Mouse (Mus musculus) midbrain, embryonic 10.5 days (tissue): ENCODE results near the gene Slc13a4. TPM values are rescaled to one million over a fixed set of nuclear protein-coding genes. Genes with fewer than 3 reads are reported as not detected.

Experiments used
- DNase-seq: peaks from one replicate; pipeline ENCODE4 v3.0.0-alpha.2; 2017; ENCODE audit warnings: low spot score
- H3K27ac ChIP-seq: fragments of 300-500 bp; sonication (generic); replicated peaks from 2 replicates; pipeline ENCODE4 v1.5.1; 2016; ENCODE audit warnings: mild to moderate bottlenecking
- H3K27me3 ChIP-seq: fragments of 300-500 bp; sonication (generic); 2 replicates; pipeline ENCODE4 v1.6.1; 2016; ENCODE audit warnings: low read depth, mild to moderate bottlenecking; ENCODE audit not compliant: poor library complexity, severe bottlenecking
- H3K36me3 ChIP-seq: fragments of 300-500 bp; sonication (generic); 2 replicates; pipeline ENCODE4 v1.6.1; 2016; ENCODE audit warnings: mild to moderate bottlenecking, moderate library complexity
- H3K4me1 ChIP-seq: fragments of 300-500 bp; sonication (generic); 2 replicates; pipeline ENCODE4 v1.6.1; 2016
- H3K4me3 ChIP-seq: fragments of 300-500 bp; sonication (generic); 2 replicates; pipeline ENCODE4 v1.5.1; 2016; ENCODE audit warnings: mild to moderate bottlenecking, moderate library complexity
- H3K9me3 ChIP-seq: fragments of 300-500 bp; sonication (generic); replicated peaks from 2 replicates; pipeline ENCODE4 v1.6.1; 2016; ENCODE audit warnings: mild to moderate bottlenecking
- WGBS: fragments of 180-500 bp; shearing (Covaris S2); methylation state at CpG from one replicate; pipeline ENCODE4 v1.1.7; 2016; 5-methylcytosine and 5-hydroxymethylcytosine counted together
- polyA plus RNA-seq: library from polyadenylated mRNA; unstranded; fragments of >200 nt; fragmentation: Nextera tagmentation; extraction: Ambion mirVana; gene quantifications from 2 replicates; pipeline ENCODE4 v1.2.1, GENCODE M21; 2016

Gene Slc13a4
- polyA plus RNA-seq, 1 experiment from 2014 or later: 0.16 TPM

DNA sequence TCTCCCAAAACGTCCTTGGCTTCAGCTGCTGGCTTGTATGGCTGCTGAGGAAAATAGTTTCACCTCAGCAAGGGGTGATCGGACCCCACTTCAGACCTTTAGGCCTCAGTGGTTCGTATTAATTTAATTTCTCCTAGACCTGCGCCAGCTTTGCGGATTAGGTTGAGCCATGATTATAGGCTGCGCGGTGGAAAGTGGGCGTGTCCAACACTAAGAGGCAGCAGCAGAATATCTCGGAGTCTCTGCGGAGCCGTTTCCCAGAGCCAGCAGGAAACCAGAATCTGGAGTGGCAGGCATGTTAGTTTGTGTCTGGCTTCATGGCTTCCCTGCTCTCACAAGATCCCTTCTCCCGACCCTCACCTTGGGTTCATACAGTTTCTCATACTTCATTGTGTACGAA lies 38.3 kb downstream of the Slc13a4 start:
- Histone ChIP-seq H3K27me3 (no peaks in the 10 kb centered on the region), H3K36me3 (no peaks in the 10 kb centered on the region), H3K4me1 (no peaks in the 10 kb centered on the region), H3K9me3 (no peaks in the 10 kb centered on the region), H3K4me3 (no peak overlapping the region), H3K27ac (no peak overlapping the region)
- DNase-seq: no peak
- 80% methylated on average over 13 of the region's 13 CpGs for whole genome bisulfite sequencing

DNA sequence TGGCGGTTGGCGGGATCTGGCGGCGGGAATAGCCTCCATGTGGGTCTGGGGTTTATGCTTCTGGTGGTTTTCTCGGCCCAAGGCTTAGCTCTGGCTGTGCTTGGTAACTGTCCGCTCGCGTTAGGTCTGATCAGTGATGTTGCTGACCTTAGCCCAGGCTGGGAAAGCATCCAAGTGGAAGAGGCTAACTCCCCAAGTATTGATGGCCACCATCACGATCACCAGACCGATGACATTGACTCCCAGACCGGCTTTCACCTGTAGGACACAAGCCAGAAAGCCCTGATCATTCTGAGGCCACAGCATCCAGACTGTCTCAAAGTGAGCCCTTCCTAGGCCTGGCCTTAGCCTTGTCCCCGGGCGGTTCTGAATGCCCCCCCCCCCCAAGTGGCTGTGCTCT lies 39.2 kb downstream of the Slc13a4 start:
- Histone ChIP-seq H3K4me1 (no peaks in the 10 kb centered on the region), H3K27me3 (no peaks in the 10 kb centered on the region), H3K36me3 (peaks cover 5% of the 10 kb centered on the region), H3K4me3 (no peak overlapping the region), H3K27ac (no peak overlapping the region), H3K9me3 (no peaks in the 10 kb centered on the region)
- 95% methylated on average over 13 of the region's 13 CpGs for WGBS
- no peak for DNase-seq

DNA sequence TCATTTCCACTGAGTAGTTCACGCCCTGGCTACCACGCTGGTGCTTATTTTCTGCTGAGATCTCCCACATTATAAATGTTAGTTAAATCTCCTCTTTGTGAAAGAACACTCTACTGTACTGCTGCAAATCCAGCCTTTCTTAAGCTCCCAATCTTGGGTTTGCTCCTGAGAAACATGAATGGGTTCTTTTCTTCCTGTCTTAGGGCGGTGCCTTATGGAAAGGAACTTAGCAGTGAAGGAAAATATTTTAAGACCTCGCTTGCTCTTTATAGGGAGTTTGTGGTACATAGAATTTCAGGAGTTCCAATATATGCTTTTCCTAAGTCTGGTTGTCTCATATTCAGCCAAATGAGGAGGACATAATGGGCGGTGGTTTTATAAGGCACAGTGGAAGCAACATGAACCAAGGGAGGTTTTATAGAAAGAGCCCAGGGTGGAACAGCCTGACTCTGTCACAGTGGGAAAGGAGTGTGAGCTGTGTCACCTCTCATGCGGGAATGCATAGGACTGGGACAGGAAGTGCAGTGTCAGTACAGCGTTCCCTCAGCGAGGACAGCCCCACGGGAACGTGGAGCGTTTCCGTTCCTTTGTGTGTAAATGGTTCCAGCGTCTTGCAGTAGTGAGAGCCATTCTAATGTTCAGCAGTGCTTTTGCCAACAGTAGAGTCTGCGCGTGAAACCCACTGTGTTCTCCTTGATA lies 42.2 kb downstream of the Slc13a4 start:
- H3K36me3 ChIP-seq: peaks cover 35% of the 10 kb centered on the region
- no peaks in the 10 kb centered on the region for H3K9me3 ChIP-seq
- no peak overlapping the region for H3K27ac ChIP-seq
- WGBS: 91% methylated on average over 15 of the region's 15 CpGs
- no peak for DNase-seq
- no peaks in the 10 kb centered on the region for H3K27me3 ChIP-seq
- no peaks in the 10 kb centered on the region for H3K4me1 ChIP-seq
- H3K4me3 ChIP-seq: no peak overlapping the region

DNA sequence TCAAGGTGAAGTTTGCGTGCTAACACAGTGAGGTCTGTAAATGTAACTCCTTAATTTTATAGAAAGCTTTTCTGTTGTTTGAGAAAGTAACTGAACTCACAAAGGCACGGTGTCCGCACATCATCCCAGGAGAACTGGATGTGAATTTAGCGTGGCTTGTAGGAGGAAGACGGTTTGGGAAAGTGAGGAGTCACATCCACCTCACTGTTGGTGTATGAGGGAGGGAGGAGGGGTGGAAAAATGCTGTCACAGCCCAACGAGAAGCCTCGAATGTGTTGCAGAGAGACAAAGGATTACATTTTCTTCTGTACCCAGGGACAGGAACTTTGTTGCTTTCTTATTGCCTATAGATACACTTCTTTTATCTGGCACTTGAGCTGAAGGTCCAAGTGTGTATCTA lies 47.4 kb downstream of the Slc13a4 start:
- H3K9me3 ChIP-seq: no peaks in the 10 kb centered on the region
- peaks cover 4% of the 10 kb centered on the region for H3K4me1 ChIP-seq
- H3K27ac ChIP-seq: no peak overlapping the region
- H3K4me3 ChIP-seq: no peak overlapping the region
- H3K36me3 ChIP-seq: peaks cover 38% of the 10 kb centered on the region
- H3K27me3 ChIP-seq: no peaks in the 10 kb centered on the region
- no peak for DNase-seq
- WGBS: 89% methylated on average over 7 of the region's 7 CpGs

DNA sequence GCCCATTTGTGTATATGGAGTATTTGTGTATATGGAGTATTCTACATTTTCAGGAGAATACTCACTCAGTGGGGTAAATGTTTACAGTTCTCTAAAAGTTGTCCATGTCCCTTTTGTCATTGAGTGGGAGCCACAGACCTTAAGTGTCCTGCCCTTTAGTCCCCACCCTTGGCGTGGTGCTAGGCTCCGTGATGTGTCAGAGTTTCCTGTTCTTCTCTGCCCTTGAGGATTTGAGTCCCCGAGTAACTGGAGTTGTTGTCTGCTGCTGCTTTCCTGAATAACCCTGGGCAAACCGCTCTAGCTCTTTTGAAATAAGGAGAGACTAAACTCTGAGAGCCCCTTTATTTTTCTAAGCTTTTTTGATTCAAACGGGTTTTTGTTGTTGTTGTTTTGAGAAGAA lies 48.4 kb downstream of the Slc13a4 start:
- Histone ChIP-seq H3K9me3 (no peaks in the 10 kb centered on the region), H3K27ac (no peak overlapping the region), H3K27me3 (no peaks in the 10 kb centered on the region), H3K36me3 (peaks cover 38% of the 10 kb centered on the region), H3K4me3 (no peak overlapping the region), H3K4me1 (peaks cover 14% of the 10 kb centered on the region)
- WGBS: 84% methylated on average over 5 of the region's 5 CpGs
- DNase-seq: no peak

DNA sequence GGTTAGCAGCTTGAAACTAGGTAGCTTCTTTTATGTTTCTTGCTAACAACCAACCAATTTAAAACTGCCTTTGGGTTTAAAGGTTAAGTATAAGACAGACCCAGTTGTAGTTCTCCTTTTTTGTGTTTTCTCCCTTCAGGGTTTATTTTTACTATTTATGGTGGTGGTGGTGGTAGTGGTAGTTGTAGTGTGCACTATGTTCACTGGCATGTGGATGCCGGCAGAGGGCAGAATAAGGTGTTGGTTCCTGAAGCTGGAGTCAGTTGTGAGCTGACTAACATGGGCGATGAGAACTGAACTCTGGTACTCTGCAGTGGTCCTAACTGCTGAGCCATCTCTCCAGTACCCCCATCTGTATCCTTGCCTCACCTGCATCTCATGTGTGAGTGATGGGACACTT lies 49.0 kb downstream of the Slc13a4 start:
- DNase-seq: no peak
- no peaks in the 10 kb centered on the region for H3K27me3 ChIP-seq
- no peak overlapping the region for H3K27ac ChIP-seq
- peaks cover 20% of the 10 kb centered on the region for H3K4me1 ChIP-seq
- H3K4me3 ChIP-seq: no peak overlapping the region
- 96% methylated on average over 2 of the region's 2 CpGs for WGBS
- no peaks in the 10 kb centered on the region for H3K9me3 ChIP-seq
- peaks cover 35% of the 10 kb centered on the region for H3K36me3 ChIP-seq

DNA sequence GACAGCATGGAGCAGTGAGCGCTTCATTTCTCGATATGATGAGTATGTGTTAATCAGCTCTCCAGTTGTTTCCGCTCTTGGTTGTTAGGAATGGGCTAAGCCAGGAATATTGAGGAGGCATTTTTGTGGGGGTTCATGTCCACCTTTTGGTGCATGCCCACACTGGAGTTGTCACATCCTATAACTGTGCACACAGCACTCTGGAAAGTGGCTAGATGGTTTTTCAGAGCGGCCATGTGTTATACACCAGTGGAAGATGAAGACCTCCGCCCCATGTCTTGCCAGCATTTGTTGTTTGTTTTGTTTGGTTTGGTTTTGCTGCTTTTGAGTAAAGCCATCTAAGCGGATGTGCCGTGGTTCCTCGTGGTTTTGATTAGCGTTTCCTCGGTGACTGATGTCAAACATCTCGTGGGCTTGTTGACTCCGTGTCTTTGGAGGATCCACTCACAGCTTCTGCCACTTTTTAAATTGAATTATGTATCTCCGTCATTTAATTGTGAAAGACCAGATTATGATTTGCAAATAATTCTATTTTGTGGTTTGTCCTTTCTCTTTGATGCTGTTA lies 50.2 kb downstream of the Slc13a4 start:
- H3K9me3 ChIP-seq: no peaks in the 10 kb centered on the region

DNA sequence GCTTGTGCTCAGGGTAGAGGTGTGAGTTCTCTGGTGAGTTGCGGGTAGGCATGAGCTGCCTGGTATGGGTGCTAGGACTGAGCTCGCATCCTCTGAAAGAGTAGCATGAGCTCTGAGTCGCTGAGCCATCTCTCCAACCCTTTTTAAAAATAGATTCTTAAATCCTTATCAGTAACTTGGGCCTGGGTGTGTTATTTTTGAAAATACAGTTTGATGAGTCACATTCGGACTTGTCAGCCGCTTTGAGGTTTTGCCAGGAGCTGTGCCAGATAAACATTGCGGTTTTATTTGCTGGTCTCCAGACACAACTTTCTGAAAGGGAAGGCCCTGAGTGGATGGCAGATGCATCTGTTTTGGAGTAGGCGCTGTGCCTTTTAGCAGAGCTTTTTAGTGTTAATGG lies 51.2 kb downstream of the Slc13a4 start:
- 89% methylated on average over 7 of the region's 7 CpGs for WGBS
- Histone ChIP-seq H3K36me3 (peaks cover 13% of the 10 kb centered on the region), H3K4me1 (peaks cover 34% of the 10 kb centered on the region), H3K9me3 (no peaks in the 10 kb centered on the region), H3K27ac (no peak overlapping the region), H3K4me3 (no peak overlapping the region), H3K27me3 (no peaks in the 10 kb centered on the region)
- DNase-seq: no peak

More for the DNA sequence above, 50.2 kb downstream of the Slc13a4 start:
- WGBS: 87% methylated on average over 13 of the region's 13 CpGs
- no peak for DNase-seq
- Histone ChIP-seq H3K4me3 (no peak overlapping the region), H3K4me1 (peaks cover 30% of the 10 kb centered on the region), H3K27ac (no peak overlapping the region), H3K36me3 (peaks cover 23% of the 10 kb centered on the region), H3K27me3 (no peaks in the 10 kb centered on the region)

DNA sequence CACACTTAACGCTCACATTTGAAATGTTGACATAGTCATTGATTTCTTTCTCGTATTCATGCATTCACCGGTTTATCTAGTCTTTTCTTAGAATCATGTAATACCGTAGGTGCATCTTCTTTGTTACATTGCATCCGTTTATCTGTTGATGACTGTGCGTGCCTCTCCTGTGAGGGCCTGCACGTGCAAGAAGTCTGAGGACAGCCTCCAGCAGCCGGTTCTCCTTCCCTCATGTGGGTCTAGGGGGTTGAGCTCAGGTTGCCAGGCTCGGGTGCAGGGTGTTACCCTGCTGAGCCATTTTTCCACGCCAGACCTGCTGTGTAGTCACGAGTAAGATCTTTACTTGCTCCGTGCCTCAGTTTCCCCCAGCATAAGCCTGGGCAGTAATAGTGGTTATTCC lies 52.9 kb downstream of the Slc13a4 start:
- H3K27ac ChIP-seq: no peak overlapping the region
- H3K27me3 ChIP-seq: no peaks in the 10 kb centered on the region
- H3K9me3 ChIP-seq: no peaks in the 10 kb centered on the region
- WGBS: 78% methylated on average over 12 of the region's 12 CpGs
- H3K36me3 ChIP-seq: no peaks in the 10 kb centered on the region
- H3K4me1 ChIP-seq: peaks cover 34% of the 10 kb centered on the region
- no peak for DNase-seq
- peak overlapping the region; percentile 75 for H3K4me3 ChIP-seq

DNA sequence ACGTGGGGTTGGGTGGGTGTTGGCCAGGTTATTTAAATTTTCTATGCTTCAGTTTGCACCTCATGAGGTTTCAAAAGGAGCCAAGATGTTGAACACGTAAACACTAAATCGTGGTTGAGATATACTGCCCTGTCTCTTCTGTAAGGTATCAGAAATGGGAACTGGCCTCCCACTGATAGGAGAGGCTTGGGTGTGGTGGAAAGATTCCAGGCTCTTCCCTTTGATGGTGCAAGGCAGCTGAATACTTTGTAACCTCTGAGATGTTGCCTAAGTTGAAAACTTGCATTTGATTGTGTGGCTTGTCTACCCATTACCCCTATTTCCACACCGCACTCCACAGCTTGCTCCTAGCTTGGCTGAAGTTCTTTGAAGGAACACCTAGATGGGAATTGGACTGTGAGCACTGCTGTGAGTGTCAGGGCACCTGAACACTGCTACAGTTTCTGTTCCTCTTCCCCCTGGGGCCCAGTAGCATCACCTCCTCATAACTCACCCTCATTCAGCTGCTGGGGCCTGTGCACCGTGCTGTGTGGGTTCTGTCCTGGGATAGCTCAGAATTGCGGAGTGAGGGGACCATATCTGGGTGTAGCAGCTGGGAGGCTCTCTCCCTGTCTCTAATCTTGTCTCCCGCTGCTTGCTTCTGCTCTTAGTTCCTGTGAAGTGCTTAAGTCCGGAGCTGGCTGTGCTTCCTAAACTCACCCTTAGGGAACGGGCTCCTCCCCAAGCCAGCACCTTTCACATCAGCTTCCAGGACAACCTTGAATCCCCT lies 53.6 kb downstream of the Slc13a4 start:
- no peak overlapping the region; the same call in 1 of the 2 replicates for H3K27ac ChIP-seq
- H3K36me3 ChIP-seq: no peaks in the 10 kb centered on the region
- no peaks in the 10 kb centered on the region for H3K27me3 ChIP-seq
- 52% methylated on average over 9 of the region's 9 CpGs for WGBS
- H3K9me3 ChIP-seq: no peaks in the 10 kb centered on the region
- H3K4me1 ChIP-seq: peaks cover 34% of the 10 kb centered on the region
- no peak for DNase-seq
- peak overlapping the region; percentile 75 for H3K4me3 ChIP-seq

DNA sequence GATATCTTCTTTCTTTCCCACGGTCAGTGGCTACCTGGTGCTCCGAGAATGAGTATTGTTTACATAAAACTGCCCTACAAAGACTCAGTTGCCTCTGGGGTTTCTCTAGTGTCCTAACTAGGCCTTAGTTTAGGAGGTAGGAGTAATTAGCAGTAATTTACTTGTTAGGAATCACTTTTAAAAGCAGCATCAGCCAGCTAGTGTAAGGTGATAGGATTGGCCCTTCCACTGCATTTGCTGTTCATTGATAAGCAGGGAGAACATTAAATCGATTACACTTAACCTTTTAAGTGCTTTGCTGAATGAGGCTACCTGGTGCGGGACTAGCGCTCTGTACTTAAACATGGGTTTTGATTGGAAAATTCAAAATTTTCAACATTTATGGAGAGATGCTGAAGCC lies 54.5 kb downstream of the Slc13a4 start:
- peak overlapping the region; percentile 92 for H3K27ac ChIP-seq
- WGBS: 48% methylated on average over 5 of the region's 5 CpGs
- peaks cover 34% of the 10 kb centered on the region for H3K4me1 ChIP-seq
- H3K9me3 ChIP-seq: no peaks in the 10 kb centered on the region
- H3K36me3 ChIP-seq: no peaks in the 10 kb centered on the region
- DNase-seq: no peak
- H3K4me3 ChIP-seq: peak overlapping the region; percentile 75
- no peaks in the 10 kb centered on the region for H3K27me3 ChIP-seq

DNA sequence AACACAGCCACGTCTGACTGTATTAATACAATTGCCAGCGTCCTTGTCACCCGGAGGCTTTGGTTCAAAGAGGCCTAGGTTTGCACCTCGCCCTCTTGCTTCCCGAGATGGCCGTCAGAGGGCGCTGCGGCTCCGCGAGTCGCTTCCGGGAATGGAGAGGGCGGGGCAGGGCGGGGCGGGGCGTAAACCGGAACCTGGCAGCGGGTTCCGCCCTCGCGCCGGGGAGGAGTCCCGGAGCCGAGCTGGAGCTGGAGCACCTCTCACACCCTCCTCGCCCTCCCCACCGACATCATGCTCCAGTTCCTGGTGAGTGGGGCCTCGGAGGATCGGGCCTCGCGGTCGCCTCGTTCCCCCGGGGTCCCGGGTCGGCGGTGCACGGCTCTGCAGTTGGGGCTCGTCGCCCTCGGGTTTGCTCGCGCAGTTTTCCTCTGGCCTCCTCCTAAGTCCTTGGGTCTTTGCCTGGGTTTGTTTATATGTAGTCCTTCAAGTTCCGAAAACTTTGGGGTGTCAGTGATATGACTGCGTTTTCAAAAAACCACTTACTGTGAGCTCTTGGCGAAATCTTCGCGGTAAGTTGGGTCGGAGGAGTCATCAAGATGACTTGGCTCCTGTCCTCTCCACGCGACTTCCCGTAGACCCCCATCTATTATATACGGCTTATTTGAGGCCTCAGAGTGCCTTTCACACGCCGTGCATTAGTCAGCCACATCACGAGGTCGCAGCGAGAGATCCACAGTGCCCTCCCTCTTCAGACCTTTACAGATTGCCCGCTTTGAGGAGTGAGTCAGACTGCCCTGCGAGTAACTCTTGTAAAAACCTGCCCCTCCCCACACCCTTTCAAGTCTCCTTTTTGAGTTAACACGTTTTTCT lies 55.2 kb downstream of the Slc13a4 start:
- WGBS: under 1% methylated on average over 60 of the region's 60 CpGs
- H3K9me3 ChIP-seq: no peaks in the 10 kb centered on the region
- peaks cover 34% of the 10 kb centered on the region for H3K4me1 ChIP-seq
- no peaks in the 10 kb centered on the region for H3K27me3 ChIP-seq
- peak overlapping the region; percentile 92 for H3K27ac ChIP-seq
- peak overlapping the region; percentile 75 for H3K4me3 ChIP-seq
- peak; percentile 91 for DNase-seq
- peaks cover under 1% of the 10 kb centered on the region; the same call in 1 of the 2 replicates for H3K36me3 ChIP-seq
